Mouse (Mus musculus) kidney, embryonic 14.5 days (tissue): ENCODE results near the gene Mau2. TPM values are rescaled to one million over a fixed set of nuclear protein-coding genes. Genes with fewer than 3 reads are reported as not detected.

Experiments used
- ATAC-seq: fragments of 200-750 bp; cut with Nextera tagmentation; 2 replicates; pipeline ENCODE4 v1.8.0; 2017; ENCODE audit warnings: moderate number of reproducible peaks, mild to moderate bottlenecking, moderate TSS enrichment, moderate library complexity; ENCODE audit not compliant: low FRiP score, low TSS enrichment
- H3K27ac ChIP-seq: fragments of 300-500 bp; sonication (generic); 2 replicates; pipeline ENCODE4 v1.5.1; 2014; ENCODE audit warnings: low read depth, mild to moderate bottlenecking, low read length, moderate library complexity, mixed read lengths
- H3K27me3 ChIP-seq: fragments of 300-500 bp; sonication (generic); 2 replicates; pipeline ENCODE4 v1.6.1; 2014; ENCODE audit warnings: mild to moderate bottlenecking, low read length; ENCODE audit not compliant: control insufficient read depth, insufficient read depth
- H3K36me3 ChIP-seq: fragments of 300-500 bp; sonication (generic); 2 replicates; pipeline ENCODE4 v1.6.1; 2014; ENCODE audit warnings: low read length, mixed read lengths; ENCODE audit not compliant: control insufficient read depth, insufficient read depth
- H3K4me1 ChIP-seq: fragments of 300-500 bp; sonication (generic); 2 replicates; pipeline ENCODE4 v1.6.1; 2014; ENCODE audit warnings: low read length, mixed read lengths; ENCODE audit not compliant: control insufficient read depth, insufficient read depth
- H3K4me2 ChIP-seq: fragments of 300-500 bp; sonication (generic); replicated peaks from 2 replicates; pipeline ENCODE4 v1.6.1; 2014; ENCODE audit warnings: low read depth, mild to moderate bottlenecking, low read length
- H3K4me3 ChIP-seq: fragments of 300-500 bp; sonication (generic); 2 replicates; pipeline ENCODE4 v1.5.1; 2014; ENCODE audit warnings: mild to moderate bottlenecking, low read length
- H3K9ac ChIP-seq: fragments of 300-500 bp; sonication (generic); 2 replicates; pipeline ENCODE4 v1.6.1; 2014; ENCODE audit warnings: low read depth, mild to moderate bottlenecking, low read length, moderate library complexity
- H3K9me3 ChIP-seq: fragments of 300-500 bp; sonication (generic); 2 replicates; pipeline ENCODE4 v1.6.1; 2016; ENCODE audit warnings: low read length; ENCODE audit not compliant: control insufficient read depth
- WGBS: fragments of 180-500 bp; shearing (Covaris S2); extraction: QIAGEN DNeasy Blood & Tissue Kit; methylation state at CpG from one replicate; pipeline ENCODE4 v1.1.7; 2014; 5-methylcytosine and 5-hydroxymethylcytosine counted together
- polyA plus RNA-seq: library from polyadenylated mRNA; unstranded; fragments of >200 nt; fragmentation: Nextera tagmentation; extraction: Ambion mirVana; gene quantifications from 2 replicates; pipeline ENCODE4 v1.2.1, GENCODE M21; 2014

The Mau2 gene
- polyA plus RNA-seq: 36.2 and 58.4 TPM in 2 replicates

DNA sequence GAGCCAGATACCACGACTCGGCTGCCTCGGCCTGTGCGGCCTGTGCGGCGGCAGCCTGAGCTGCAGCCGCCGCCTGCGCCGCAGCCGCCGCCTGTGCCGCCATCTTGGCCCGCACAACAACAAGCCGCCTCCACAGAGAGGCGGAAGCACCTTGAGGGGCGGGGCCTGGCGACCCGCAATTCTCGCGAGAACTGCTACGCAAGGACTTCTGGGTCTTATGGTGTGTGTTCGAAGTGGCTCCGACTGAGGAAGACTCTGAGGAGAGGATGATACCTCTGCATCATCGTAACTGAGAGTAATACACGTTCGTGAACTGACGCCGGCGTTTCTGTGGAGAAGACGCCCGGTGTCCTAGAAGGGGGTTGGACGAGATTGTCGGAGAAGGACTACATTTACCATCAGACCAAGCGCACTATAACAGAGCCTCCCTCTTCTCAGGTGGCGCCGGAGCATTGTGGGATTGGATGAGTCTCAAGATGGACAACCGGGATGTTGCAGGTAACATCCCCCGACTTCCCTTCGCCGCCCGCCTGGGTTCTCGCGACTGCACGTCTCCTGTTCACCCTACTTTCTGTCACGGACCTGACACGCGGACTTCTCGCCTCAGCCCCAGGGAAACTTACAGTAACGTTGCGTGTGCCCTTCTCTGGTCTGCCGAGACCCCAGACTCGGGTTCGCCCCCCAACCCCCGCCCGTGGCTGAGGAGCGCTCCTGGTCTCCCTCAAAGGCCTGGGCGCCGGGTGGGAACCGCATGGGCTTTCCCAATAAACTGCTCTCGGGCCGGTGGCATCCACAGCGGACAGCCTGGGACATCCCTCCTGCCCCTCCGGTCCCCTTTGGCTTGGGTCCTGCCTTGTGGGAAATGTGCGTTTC lies at the start of gene Mau2, which contains the start of gene Sugp1:
Gene Mau2 (minus strand): TSS at position 152 of the 873 bp plus-strand sequence.
Gene Sugp1 (plus strand): TSS at position 231 of the 873 bp plus-strand sequence.
- H3K36me3 ChIP-seq: no peaks in the 10 kb centered on the region
- ATAC-seq: peak; percentile 96
- peak within 1 kb of the TSS; percentile 93 for H3K4me2 ChIP-seq
- no peaks in the 10 kb centered on the region for H3K27me3 ChIP-seq
- peak within 1 kb of the TSS; percentile 100 for H3K4me3 ChIP-seq
- 1% methylated on average over 65 of the region's 65 CpGs for WGBS
- H3K27ac ChIP-seq: no peak within 1 kb of the TSS; the same call in 1 of the 2 replicates
- H3K4me1 ChIP-seq: peaks cover 26% of the 10 kb centered on the region; the same call in 1 of the 2 replicates
- no peaks in the 10 kb centered on the region for H3K9me3 ChIP-seq
- H3K9ac ChIP-seq: peak within 1 kb of the TSS; percentile 96

GRCm38 (mm10) chr8:70089296-70089960 lies 46.9 kb upstream of the Mau2 start:
- WGBS: 71% methylated on average over 9 of the region's 9 CpGs
- Histone ChIP-seq H3K27ac (no peak overlapping the region), H3K27me3 (peaks cover 65% of the 10 kb centered on the region), H3K9me3 (no peaks in the 10 kb centered on the region), H3K36me3 (no peaks in the 10 kb centered on the region), H3K4me3 (no peak overlapping the region), H3K4me1 (peaks cover 7% of the 10 kb centered on the region; the same call in 1 of the 2 replicates), H3K4me2 (no peak overlapping the region), H3K9ac (no peak overlapping the region)
- ATAC-seq: no peak

DNA sequence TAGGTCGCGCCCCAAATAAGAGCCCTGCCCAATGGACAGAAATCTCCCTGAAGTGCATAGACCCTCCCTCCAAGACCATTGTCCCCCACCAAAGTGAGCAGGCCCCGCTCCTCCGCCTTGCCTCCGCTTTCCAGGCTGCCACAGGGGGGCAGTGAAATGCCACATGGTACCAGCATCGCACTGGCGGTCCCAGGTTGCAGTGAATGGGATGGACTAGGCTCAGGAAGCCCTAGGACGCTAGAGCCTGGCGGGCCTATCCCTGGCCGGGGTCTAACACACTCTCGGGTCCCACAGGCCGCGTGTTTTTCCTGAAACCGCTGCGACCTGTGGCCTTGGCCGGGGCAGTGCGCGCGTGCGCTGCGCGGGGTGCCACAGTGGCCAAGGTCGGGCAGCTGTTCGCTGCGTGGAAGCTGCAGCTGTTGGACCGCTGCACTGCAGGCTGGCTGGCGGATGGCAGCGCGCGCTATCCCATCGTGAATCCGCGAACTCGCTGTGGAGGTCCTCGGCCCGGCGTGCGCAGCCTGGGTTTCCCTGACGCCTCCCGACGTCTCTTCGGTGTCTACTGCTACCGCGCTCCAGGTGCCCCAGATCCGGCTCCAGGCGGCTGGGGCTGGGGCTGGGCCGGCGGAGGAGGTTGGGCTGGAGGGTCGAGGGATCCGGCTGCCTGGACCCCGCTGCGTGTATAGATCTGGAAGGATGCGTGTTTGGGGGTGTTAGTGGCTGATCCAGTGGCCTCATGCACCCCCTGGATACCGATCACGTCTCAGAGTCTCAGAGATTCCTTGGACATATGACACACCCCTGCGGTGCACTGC lies 45.5 kb upstream of the Mau2 start:
- peak overlapping the region; percentile 31; the same call in 1 of the 2 replicates for H3K9ac ChIP-seq
- H3K36me3 ChIP-seq: no peaks in the 10 kb centered on the region
- peak; percentile 60 for ATAC-seq
- H3K4me3 ChIP-seq: peak overlapping the region; percentile 38
- H3K27me3 ChIP-seq: peaks cover 78% of the 10 kb centered on the region
- peaks cover 15% of the 10 kb centered on the region; the same call in 1 of the 2 replicates for H3K4me1 ChIP-seq
- no peaks in the 10 kb centered on the region for H3K9me3 ChIP-seq
- WGBS: 4% methylated on average over 56 of the region's 56 CpGs
- no peak overlapping the region for H3K27ac ChIP-seq
- peak overlapping the region; percentile 59 for H3K4me2 ChIP-seq

DNA sequence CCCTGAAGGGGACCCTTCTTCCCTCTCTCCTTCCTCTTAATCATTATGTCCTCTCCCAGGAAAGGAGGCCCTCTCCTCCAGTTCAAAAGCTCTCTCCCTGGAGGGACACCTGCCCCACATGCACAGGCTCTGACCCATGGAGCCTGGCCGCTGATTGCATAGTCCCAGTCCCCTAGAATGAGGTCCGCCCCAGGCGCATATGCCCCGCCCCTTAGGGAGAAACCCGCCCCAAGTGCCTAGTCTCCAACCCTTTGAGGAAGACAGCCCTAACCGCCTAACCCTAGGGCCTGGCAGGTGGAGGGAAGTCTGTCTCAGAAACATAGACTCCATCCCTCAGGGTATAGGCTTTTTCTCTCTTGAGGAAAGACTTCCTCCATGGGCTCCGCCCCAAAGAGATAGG lies 44.7 kb upstream of the Mau2 start:
- Histone ChIP-seq H3K9ac (no peak overlapping the region), H3K4me2 (no peak overlapping the region), H3K27me3 (peaks cover 86% of the 10 kb centered on the region), H3K9me3 (no peaks in the 10 kb centered on the region), H3K27ac (no peak overlapping the region), H3K36me3 (no peaks in the 10 kb centered on the region), H3K4me1 (peaks cover 15% of the 10 kb centered on the region; the same call in 1 of the 2 replicates), H3K4me3 (no peak overlapping the region)
- 4% methylated on average over 7 of the region's 7 CpGs for WGBS
- no peak for ATAC-seq

- Histone ChIP-seq H3K27ac (no peak overlapping the region), H3K36me3 (no peaks in the 10 kb centered on the region), H3K4me3 (no peak overlapping the region), H3K4me1 (peaks cover 15% of the 10 kb centered on the region; the same call in 1 of the 2 replicates), H3K4me2 (no peak overlapping the region), H3K9me3 (no peaks in the 10 kb centered on the region), H3K27me3 (peaks cover 81% of the 10 kb centered on the region), H3K9ac (no peak overlapping the region)
- no peak for ATAC-seq
- 40% methylated on average over 1 of the region's 1 CpGs for WGBS
Observed at GRCm38 (mm10) chr8:70086151-70086550, 43.6 kb upstream of the Mau2 start.

- peak overlapping the region; percentile 34 for H3K4me3 ChIP-seq
- no peaks in the 10 kb centered on the region for H3K36me3 ChIP-seq
- H3K27ac ChIP-seq: no peak overlapping the region
- H3K9me3 ChIP-seq: no peaks in the 10 kb centered on the region
- ATAC-seq: peak; percentile 11; the same call in 1 of the 2 replicates
- H3K27me3 ChIP-seq: peaks cover 72% of the 10 kb centered on the region
- peaks cover 15% of the 10 kb centered on the region; the same call in 1 of the 2 replicates for H3K4me1 ChIP-seq
- no peak overlapping the region for H3K9ac ChIP-seq
- H3K4me2 ChIP-seq: peak overlapping the region; percentile 49
- 2% methylated on average over 71 of the region's 71 CpGs for WGBS
Observed at GRCm38 (mm10) chr8:70084191-70085065, 41.9 kb upstream of the Mau2 start.

- H3K27me3 ChIP-seq: peaks cover 60% of the 10 kb centered on the region
- peak within 1 kb of the TSS; percentile 49 for H3K4me2 ChIP-seq
- peak within 1 kb of the TSS; percentile 34 for H3K4me3 ChIP-seq
- no peak within 1 kb of the TSS for H3K27ac ChIP-seq
- H3K4me1 ChIP-seq: peaks cover 15% of the 10 kb centered on the region; the same call in 1 of the 2 replicates
- H3K9ac ChIP-seq: no peak within 1 kb of the TSS
- no peak for ATAC-seq
- no peaks in the 10 kb centered on the region for H3K36me3 ChIP-seq
- no peaks in the 10 kb centered on the region for H3K9me3 ChIP-seq
- under 1% methylated on average over 26 of the region's 26 CpGs for WGBS
Observed at GRCm38 (mm10) chr8:70083285-70083684, 40.8 kb upstream of the Mau2 start, which contains the start of gene Hapln4. Gene Hapln4, plus strand, starts transcription at chr8:70083457.
